Mouse (Mus musculus) limb, embryonic 11.5 days (tissue): ENCODE data around the gene Dusp3. TPM values are rescaled to one million over a fixed set of nuclear protein-coding genes. Genes with fewer than 3 reads are reported as not detected.

ENCODE experiments used
- ATAC-seq: fragments of 200-750 bp; cut with Nextera tagmentation; 2 replicates; pipeline ENCODE4 v1.8.0; 2017; ENCODE audit warnings: low read depth; ENCODE audit not compliant: insufficient number of reproducible peaks, low FRiP score, low TSS enrichment
- DNase-seq: peaks from one replicate; pipeline ENCODE4 v3.0.0-alpha.2; 2015; ENCODE audit warnings: low spot score
- H3K27ac ChIP-seq: fragments of 300-500 bp; sonication (generic); replicated peaks from 2 replicates; pipeline ENCODE4 v1.5.1; 2014; ENCODE audit warnings: low read depth, mild to moderate bottlenecking, low read length
- H3K27me3 ChIP-seq: fragments of 300-500 bp; sonication (generic); 2 replicates; pipeline ENCODE4 v1.6.1; 2014; ENCODE audit warnings: mild to moderate bottlenecking, low read length, mixed read lengths; ENCODE audit not compliant: control insufficient read depth, insufficient read depth
- H3K36me3 ChIP-seq: fragments of 300-500 bp; sonication (generic); 2 replicates; pipeline ENCODE4 v1.6.1; 2014; ENCODE audit warnings: mild to moderate bottlenecking, low read length, moderate library complexity, mixed read lengths; ENCODE audit not compliant: control insufficient read depth, insufficient read depth
- H3K4me1 ChIP-seq: fragments of 300-500 bp; sonication (generic); 2 replicates; pipeline ENCODE4 v1.6.1; 2014; ENCODE audit warnings: low read length, mixed read lengths; ENCODE audit not compliant: control insufficient read depth, insufficient read depth
- H3K4me2 ChIP-seq: fragments of 300-500 bp; sonication (generic); 2 replicates; pipeline ENCODE4 v1.6.1; 2014; ENCODE audit warnings: low read depth, mild to moderate bottlenecking, moderate library complexity; ENCODE audit not compliant: severe bottlenecking
- H3K4me3 ChIP-seq: fragments of 300-500 bp; sonication (generic); 2 replicates; pipeline ENCODE4 v1.5.1; 2014; ENCODE audit warnings: low read depth, low read length
- H3K9ac ChIP-seq: fragments of 300-500 bp; sonication (generic); 2 replicates; pipeline ENCODE4 v1.6.1; 2014; ENCODE audit warnings: mild to moderate bottlenecking, low read length
- H3K9me3 ChIP-seq: fragments of 300-500 bp; sonication (generic); 2 replicates; pipeline ENCODE4 v1.6.1; 2016; ENCODE audit warnings: low read length; ENCODE audit not compliant: control insufficient read depth
- WGBS: fragments of 180-500 bp; shearing (Covaris S2); extraction: QIAGEN DNeasy Blood & Tissue Kit; methylation state at CpG from one replicate; pipeline ENCODE4 v1.1.7; 2014; 5-methylcytosine and 5-hydroxymethylcytosine counted together
- polyA plus RNA-seq: library from polyadenylated mRNA; unstranded; fragments of >200 nt; fragmentation: Nextera tagmentation; extraction: Ambion mirVana; gene quantifications from 2 replicates; pipeline ENCODE4 v1.2.1, GENCODE M21; 2014

Gene Dusp3
- polyA plus RNA-seq, 1 experiment from 2014 or later: 11.3 TPM

- H3K27ac ChIP-seq: no peak within 1 kb of the TSS
- H3K36me3 ChIP-seq: no peaks in the 10 kb centered on the region
- H3K4me1 ChIP-seq: peaks cover 13% of the 10 kb centered on the region
- H3K9me3 ChIP-seq: no peaks in the 10 kb centered on the region
- 75% methylated on average over 6 of the region's 6 CpGs for WGBS
- ATAC-seq (no peak), DNase-seq (no peak)
- H3K4me2 ChIP-seq: peak within 1 kb of the TSS; percentile 82
- no peaks in the 10 kb centered on the region for H3K27me3 ChIP-seq
- no peak within 1 kb of the TSS for H3K9ac ChIP-seq
- H3K4me3 ChIP-seq: peak within 1 kb of the TSS; percentile 78; the same call in 1 of the 2 replicates
Observed at GRCm38 (mm10) chr11:102028087-102028816, 41.4 kb upstream of the Dusp3 start, which contains the start of gene Mpp3. Gene Mpp3, minus strand, starts transcription at chr11:102028461.

- peaks cover 13% of the 10 kb centered on the region for H3K4me1 ChIP-seq
- WGBS: 4% methylated on average over 12 of the region's 12 CpGs
- peak overlapping the region; percentile 78 for H3K4me3 ChIP-seq
- H3K9me3 ChIP-seq: no peaks in the 10 kb centered on the region
- H3K27me3 ChIP-seq: no peaks in the 10 kb centered on the region
- no peak overlapping the region for H3K27ac ChIP-seq
- ATAC-seq (peak; percentile 41; the same call in 1 of the 2 replicates), DNase-seq (no peak)
- no peaks in the 10 kb centered on the region for H3K36me3 ChIP-seq
- H3K4me2 ChIP-seq: peak overlapping the region; percentile 82
- no peak overlapping the region for H3K9ac ChIP-seq
Observed at GRCm38 (mm10) chr11:102027361-102028017, 40.7 kb upstream of the Dusp3 start.

DNA sequence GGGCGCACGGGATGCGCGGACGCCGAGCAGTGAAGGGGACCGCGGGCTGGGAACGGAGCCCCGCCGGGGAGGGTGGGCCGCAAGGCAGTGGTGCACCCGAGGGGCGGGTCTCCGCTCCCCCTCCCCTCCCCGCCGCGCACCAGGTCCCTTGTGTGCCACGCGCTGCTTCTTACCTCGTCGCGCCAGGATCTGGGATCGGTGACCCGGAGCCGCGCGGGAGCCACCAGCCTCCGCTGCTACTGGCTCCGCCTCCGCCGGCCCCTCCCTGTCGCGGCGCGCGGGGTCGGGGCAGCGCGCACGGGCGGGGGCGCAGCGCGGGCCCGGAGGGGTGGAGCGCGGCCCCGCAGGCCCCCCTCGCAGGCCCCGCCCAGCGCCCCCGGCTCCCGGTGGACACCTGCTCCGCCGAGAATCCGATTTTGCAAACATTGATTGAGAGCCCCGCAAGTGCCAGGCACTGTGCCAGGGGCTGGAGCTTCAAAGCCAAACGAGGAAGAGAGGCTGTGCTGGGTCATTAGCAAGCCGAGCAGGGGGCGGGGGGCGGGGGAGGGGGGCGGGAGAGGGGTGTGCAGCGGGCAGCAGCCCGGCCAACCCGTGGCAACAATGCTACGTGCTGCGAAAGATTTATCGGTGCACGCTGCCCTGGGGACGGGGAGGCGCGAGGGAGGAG is 40.0 kb upstream of the Dusp3 start:
- Histone ChIP-seq H3K27me3 (no peaks in the 10 kb centered on the region), H3K9ac (peak overlapping the region; percentile 80), H3K9me3 (no peaks in the 10 kb centered on the region), H3K27ac (peak overlapping the region; percentile 36; the same call in 1 of the 2 replicates), H3K4me2 (peak overlapping the region; percentile 82), H3K36me3 (no peaks in the 10 kb centered on the region), H3K4me1 (peaks cover 13% of the 10 kb centered on the region), H3K4me3 (peak overlapping the region; percentile 78)
- DNase-seq (peak; percentile 88), ATAC-seq (peak; percentile 82)
- WGBS: under 1% methylated on average over 54 of the region's 73 CpGs

DNA sequence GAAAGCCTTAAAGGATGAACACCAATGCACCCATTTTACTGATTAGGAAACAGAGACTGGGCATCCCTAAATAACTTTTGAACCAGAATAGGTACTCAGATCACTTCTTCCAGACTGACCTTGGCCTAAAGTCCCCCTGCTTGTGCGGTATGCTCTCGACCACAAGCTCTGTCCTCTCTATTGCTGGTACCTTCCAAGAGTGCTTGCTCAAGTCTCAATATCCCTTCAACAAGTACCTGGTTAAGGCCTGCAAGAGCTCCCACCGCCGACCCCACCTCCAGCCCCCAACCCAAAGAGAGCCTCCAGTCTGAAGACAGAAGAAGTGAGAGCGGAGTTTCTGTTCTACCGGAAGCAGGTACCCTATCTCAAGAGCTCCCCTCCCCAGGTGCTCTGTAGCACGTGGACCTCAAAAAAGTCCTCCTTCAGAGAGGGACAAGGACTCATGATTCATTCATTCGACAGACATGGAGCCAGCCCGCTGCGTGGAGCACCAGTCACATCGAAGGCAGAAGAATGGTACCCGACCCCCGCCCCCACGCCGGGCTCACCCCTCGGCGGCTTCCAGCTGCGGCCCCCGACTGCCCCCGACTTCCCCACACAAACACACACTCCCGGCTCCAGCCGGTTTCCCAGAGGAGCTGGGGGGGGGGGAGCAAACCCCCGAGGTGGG is 39.3 kb upstream of the Dusp3 start:
- Histone ChIP-seq H3K27me3 (no peaks in the 10 kb centered on the region), H3K9me3 (no peaks in the 10 kb centered on the region), H3K27ac (peak overlapping the region; percentile 36; the same call in 1 of the 2 replicates), H3K36me3 (no peaks in the 10 kb centered on the region), H3K9ac (peak overlapping the region; percentile 80), H3K4me3 (peak overlapping the region; percentile 78), H3K4me2 (peak overlapping the region; percentile 82), H3K4me1 (peaks cover 13% of the 10 kb centered on the region)
- ATAC-seq: no peak
- DNase-seq: peak; percentile 59
- 1% methylated on average over 23 of the region's 23 CpGs for WGBS

DNA sequence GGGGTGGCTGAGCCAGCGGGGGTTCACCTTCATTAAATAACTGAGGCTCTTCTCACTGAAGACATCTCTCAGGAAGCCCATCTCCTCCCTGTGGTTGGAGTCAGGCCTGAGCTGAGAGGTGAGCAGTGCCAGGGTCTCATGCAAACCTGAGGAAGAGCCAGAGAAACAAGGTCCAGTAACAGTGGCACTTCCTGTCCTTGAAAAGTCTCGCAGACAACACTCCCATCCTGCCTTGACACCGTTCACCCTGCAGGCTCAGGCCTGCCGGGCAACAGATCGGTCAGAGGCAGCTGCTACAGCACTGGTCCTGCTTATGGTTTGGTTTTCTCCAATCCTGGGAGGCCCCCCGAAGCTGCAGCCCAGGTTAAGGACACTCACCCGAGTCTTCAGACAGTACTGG is 38.5 kb upstream of the Dusp3 start:
- 29% methylated on average over 7 of the region's 7 CpGs for WGBS
- DNase-seq: no peak
- Histone ChIP-seq H3K27me3 (no peaks in the 10 kb centered on the region), H3K9me3 (no peaks in the 10 kb centered on the region), H3K4me3 (0 out of 2 replicates have a peak overlapping the region, but pooled peaks have one; percentile 78), H3K9ac (0 out of 2 replicates have a peak overlapping the region, but pooled peaks have one; percentile 7), H3K27ac (no peak overlapping the region), H3K4me2 (peak overlapping the region; percentile 82; the same call in 1 of the 2 replicates), H3K36me3 (no peaks in the 10 kb centered on the region), H3K4me1 (peaks cover 13% of the 10 kb centered on the region)
- no peak for ATAC-seq

DNA sequence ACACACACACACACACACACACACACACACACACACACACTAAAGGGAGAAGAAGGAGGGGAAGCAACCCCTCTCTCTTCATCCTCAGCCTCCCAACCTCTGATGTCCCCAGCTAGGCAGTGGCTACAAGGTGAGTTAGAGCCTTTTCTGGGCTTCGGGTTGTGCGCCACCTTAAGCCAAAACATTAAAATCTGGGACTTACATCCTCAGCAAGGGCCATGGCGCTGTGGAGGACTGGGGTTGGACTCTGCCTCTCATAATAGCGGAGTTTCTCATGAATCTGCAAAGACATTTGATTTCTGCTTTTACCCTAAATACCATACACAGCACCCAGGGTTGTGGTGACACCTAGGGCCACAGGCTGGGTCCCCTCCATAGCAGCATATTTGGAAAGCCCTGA is 38.1 kb upstream of the Dusp3 start:
- no peak overlapping the region for H3K9ac ChIP-seq
- 85% methylated on average over 4 of the region's 4 CpGs for WGBS
- H3K27me3 ChIP-seq: no peaks in the 10 kb centered on the region
- no peaks in the 10 kb centered on the region for H3K36me3 ChIP-seq
- no peaks in the 10 kb centered on the region for H3K9me3 ChIP-seq
- ATAC-seq (no peak), DNase-seq (no peak)
- peaks cover 13% of the 10 kb centered on the region for H3K4me1 ChIP-seq
- no peak overlapping the region for H3K4me2 ChIP-seq
- H3K4me3 ChIP-seq: no peak overlapping the region
- H3K27ac ChIP-seq: no peak overlapping the region

DNA sequence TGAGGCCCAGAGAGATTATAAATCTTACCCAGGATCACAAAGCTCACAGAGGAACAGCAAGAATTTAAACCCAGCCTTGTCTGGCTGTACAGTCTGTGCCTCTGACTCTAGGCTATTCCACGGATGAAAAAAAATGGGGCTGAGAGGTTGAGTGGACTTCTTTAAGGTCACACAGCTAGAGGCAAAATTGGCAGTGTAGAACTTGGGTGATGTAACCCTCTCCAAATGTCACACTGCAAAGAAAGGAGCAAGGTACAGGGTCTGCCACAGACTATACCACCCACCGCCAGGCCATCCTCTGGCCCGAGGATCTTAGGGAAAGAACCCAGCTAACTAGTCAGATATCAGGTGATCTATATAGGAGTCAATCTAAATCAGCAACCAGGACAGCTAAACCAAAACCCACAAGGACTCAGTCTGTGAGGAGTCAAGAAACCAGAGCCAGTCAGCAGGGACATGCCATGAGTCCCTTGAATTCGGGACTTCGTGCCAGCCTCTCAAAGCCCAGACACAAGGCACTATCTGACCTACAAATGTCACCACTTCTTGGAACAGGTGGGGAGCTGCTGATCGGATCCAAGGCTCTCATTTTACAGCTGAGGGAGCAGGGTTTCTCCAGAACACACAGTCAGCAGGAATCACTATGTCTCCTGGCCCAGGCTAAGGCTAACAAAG is 37.4 kb upstream of the Dusp3 start:
- H3K4me1 ChIP-seq: peaks cover 13% of the 10 kb centered on the region
- 86% methylated on average over 6 of the region's 6 CpGs for WGBS
- no peak overlapping the region for H3K4me3 ChIP-seq
- DNase-seq (no peak), ATAC-seq (no peak)
- no peak overlapping the region for H3K9ac ChIP-seq
- no peak overlapping the region for H3K27ac ChIP-seq
- H3K9me3 ChIP-seq: no peaks in the 10 kb centered on the region
- H3K36me3 ChIP-seq: no peaks in the 10 kb centered on the region
- H3K27me3 ChIP-seq: no peaks in the 10 kb centered on the region
- H3K4me2 ChIP-seq: no peak overlapping the region
